Mouse (Mus musculus) monocyte, adult 59 days (primary cell): ENCODE data around the gene Ttc21b. TPM values are rescaled to one million over a fixed set of nuclear protein-coding genes. Genes with fewer than 3 reads are reported as not detected.

Experiments
- total RNA-seq, 2 experiments: library from RNA; stranded (reverse); gene quantifications; one replicate each; pipeline ENCODE4 v1.2.4; 2023

Ttc21b gene
- 1 to 10 TPM; 1.6 to 2.2 TPM for total RNA-seq

DNA sequence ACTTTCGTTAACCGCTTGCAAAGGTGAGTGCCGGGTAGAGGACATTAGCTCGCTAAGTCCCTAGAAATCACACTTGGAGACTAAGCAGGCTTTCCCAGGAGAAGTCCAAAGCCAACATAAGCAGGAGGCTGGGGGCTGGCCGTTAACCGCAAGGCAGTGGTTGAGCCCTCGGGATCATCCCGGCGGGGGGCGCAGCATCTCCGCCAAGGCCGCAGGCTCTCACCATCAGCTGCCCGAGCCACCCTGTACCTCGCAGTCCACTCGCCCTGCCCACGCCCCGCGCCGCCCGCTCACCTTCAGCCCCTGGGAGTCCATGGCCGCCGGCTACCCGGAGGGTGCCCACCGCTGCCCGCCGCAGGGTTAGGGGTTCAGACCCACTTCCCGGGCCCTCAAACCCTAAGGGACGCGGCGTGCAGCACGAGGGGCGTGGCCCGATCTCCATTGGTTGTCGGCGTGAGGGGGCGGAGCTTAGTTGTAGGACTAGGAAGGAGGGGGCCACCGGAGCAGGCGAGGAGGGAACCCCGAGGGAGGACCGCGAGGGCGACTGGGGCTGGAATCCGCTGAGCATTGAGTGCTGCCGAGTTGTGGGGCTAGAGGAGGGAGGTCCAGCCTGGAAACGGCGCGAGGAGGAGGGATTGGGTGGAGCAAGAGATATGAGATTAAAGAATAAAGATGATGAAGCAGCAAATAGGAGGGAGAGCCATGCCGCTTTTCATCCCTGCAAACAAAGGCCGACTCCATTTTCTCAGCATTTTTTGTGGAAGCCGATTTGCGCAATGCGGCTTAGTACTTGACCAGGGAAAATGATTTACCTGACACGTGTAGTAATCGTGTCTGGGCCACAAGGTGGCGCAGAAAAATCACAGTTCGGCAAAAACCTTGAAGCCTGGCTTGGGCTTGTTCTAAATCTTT, at the start of gene Ttc21b:
TSS of gene Ttc21b (minus strand) at position 398 of the 912 bp plus-strand sequence.

Other genes starting within 250 kb of the Ttc21b start
- gene Galnt3, start 131.6 kb downstream of the Ttc21b start, total RNA-seq: 10 to 100 TPM; 20.1 to 30.3 TPM
- not detected for gene Scn1a, start 184.2 kb upstream of the Ttc21b start, total RNA-seq